17 mouse cellular contexts compared by ENCODE assay signal in genomic region chr3:115407946-115408642, GRCm38 (mm10).
"Had no signal": no experiment of that assay in that cellular context is flagged by ENCODE, and none has a peak within 500 bp of the region (broad histone marks: within the 10 kb centered on the region; RNA-seq: fewer than 3 reads in every experiment).

No protein-coding gene starts in this region.

- H3K27ac ChIP-seq: lung, embryonic 15.5 days; macrophage; midbrain, embryonic 13.5 days; midbrain, embryonic 15.5 days; neural tube, embryonic 12.5 days; stomach, embryonic 15.5 days; stomach, postnatal 0 days had no signal

- H3K9ac ChIP-seq: lung, embryonic 15.5 days; midbrain, embryonic 13.5 days; midbrain, embryonic 15.5 days; neural tube, embryonic 12.5 days; stomach, embryonic 15.5 days had no signal

- H3K27me3 ChIP-seq: lung, embryonic 15.5 days; megakaryocyte, embryonic 14.5 days; midbrain, embryonic 13.5 days; midbrain, embryonic 15.5 days; neural tube, embryonic 12.5 days; stomach, embryonic 15.5 days had no signal

- H3K9me3 ChIP-seq: lung, embryonic 15.5 days; megakaryocyte, embryonic 14.5 days; midbrain, embryonic 13.5 days; midbrain, embryonic 15.5 days; neural tube, embryonic 12.5 days; stomach, embryonic 15.5 days had no signal

- ATAC-seq: lung, postnatal 0 days; midbrain, embryonic 13.5 days; midbrain, embryonic 15.5 days had no signal

- H3K4me3 ChIP-seq: lung, embryonic 15.5 days; megakaryocyte, embryonic 14.5 days; midbrain, embryonic 13.5 days; midbrain, embryonic 15.5 days; neural tube, embryonic 12.5 days; stomach, embryonic 15.5 days had no signal

- DNase-seq: lung, adult 2 months; lung, postnatal 14 days; lung, postnatal 36 days; right cerebral cortex, postnatal 14 days; thymus, adult 2 months; thymus, postnatal 25 days; thymus, postnatal 4 days had no signal

- H3K4me2 ChIP-seq: lung, embryonic 15.5 days; midbrain, embryonic 11.5 days; midbrain, embryonic 13.5 days; midbrain, embryonic 15.5 days; neural tube, embryonic 12.5 days; stomach, embryonic 15.5 days had no signal

- H3K4me1 ChIP-seq: lung, embryonic 15.5 days; megakaryocyte, embryonic 14.5 days; midbrain, embryonic 13.5 days; midbrain, embryonic 15.5 days; neural tube, embryonic 12.5 days; stomach, embryonic 15.5 days had no signal

- H3K36me3 ChIP-seq: lung, embryonic 15.5 days; midbrain, embryonic 13.5 days; midbrain, embryonic 15.5 days; neural tube, embryonic 12.5 days; stomach, embryonic 15.5 days had no signal
